Mouse (Mus musculus): ENCODE data around the gene Rbm20.

Rbm20 gene

GRCm38 (mm10) chr19:53757432-53758109 is 80.5 kb downstream of the Rbm20 start:
- H3K4me3 ChIP-seq (replicated peaks; ENCODE audit: low read length) = no peak overlapping the region
- peaks cover 8% of the 10 kb centered on the region for H3K4me1 ChIP-seq (replicated peaks; ENCODE audit: low read depth, low read length)
- no peaks in the 10 kb centered on the region for H3K36me3 ChIP-seq (ENCODE audit: insufficient read depth, low read length)
- H3K27me3 ChIP-seq (ENCODE audit: insufficient read depth, low read length) = no peaks in the 10 kb centered on the region
- peaks cover 7% of the 10 kb centered on the region for H3K9me3 ChIP-seq (ENCODE audit: low read length)
- TF ChIP-seq POU5F1 (IDR thresholded peaks at IDR 0.05; ENCODE audit: borderline replicate concordance, low read length) (no peak), NANOG (IDR thresholded peaks at IDR 0.05; ENCODE audit: borderline replicate concordance, low read length) (no peak), CTCF (conservative IDR thresholded peaks at IDR 0.05; ENCODE audit: low read length) (no peak)

DNA sequence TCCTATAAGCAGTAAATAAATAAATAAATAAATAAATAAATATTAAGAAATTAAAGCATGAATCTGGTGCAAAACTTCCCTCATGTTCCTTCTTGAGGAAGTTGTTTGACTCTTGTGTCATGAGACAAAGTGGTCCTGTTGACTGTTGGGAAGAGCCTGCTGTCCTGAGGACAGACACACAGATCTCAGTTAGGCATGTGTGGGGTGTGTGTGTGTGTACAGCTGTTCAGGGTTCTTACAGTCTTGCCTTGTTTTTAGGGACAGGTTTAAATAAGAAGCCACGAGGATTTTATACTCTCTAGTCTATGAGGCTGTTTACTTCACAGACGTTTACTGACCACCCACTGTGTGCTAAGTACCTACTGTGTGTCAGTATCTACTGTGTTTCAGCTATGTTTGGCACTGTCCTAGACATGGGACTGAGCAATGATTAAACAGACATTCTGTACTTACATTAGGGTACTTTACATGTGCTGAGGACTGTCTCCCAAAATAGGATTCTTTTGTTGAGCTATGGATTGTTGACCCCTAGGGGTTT is 81.8 kb downstream of the Rbm20 start:
- H3K36me3 ChIP-seq (ENCODE audit: insufficient read depth, low read length) = no peaks in the 10 kb centered on the region
- peaks cover 4% of the 10 kb centered on the region for H3K4me1 ChIP-seq (replicated peaks; ENCODE audit: low read depth, low read length)
- TF ChIP-seq POU5F1 (IDR thresholded peaks at IDR 0.05; ENCODE audit: borderline replicate concordance, low read length) (no peak), NANOG (IDR thresholded peaks at IDR 0.05; ENCODE audit: borderline replicate concordance, low read length) (no peak)
- peaks cover 7% of the 10 kb centered on the region for H3K9me3 ChIP-seq (ENCODE audit: low read length)
- H3K27me3 ChIP-seq (ENCODE audit: insufficient read depth, low read length) = no peaks in the 10 kb centered on the region
- H3K4me3 ChIP-seq (replicated peaks; ENCODE audit: low read length) = no peak overlapping the region

DNA sequence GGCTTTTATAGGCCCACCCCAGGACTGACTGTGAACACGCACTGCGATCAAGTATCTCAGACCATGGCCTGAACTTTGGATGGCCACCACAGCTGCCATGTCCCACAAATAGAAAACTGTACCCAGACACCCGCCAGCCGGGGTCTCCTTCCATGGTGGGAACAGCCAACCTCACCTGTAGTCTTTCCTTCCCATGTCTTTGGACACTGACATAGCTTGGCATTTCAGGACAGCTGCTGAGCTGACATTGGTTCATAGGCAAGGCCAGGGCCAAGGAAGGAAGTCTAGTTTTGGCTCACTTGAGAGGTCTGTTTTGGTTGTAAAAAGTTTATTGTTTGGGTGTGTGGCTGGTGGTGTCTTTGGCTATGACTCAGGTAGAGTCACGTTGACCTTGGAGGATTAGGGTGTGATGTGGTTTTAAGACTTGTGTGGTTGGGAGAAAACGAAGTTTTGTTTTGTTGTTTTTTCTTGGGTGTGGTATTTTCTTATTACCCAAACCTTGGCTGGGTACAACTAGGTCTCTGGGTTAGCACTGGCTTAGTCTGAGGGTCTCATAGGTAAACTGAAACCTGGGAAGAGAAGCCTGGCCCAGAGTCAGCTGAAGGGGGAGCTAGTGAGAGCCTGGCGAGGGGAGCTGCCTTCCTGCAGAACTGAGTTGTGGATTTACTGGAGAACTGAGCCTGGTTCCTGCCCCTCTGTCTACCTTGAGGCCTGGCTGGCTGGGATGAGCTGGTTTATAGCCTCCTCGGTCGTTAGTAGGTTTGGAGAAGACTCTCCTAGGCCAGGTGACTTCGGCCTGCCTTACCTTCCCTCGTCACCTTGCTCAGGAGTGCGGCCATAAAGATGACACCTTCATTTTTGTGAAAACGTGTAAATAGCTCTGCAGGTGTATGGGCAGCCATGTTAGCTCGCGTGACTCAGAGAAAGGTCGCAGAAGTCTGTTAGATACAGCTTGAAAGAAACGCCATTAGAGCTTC is 83.3 kb downstream of the Rbm20 start:
- TF ChIP-seq CTCF (conservative IDR thresholded peaks at IDR 0.05; ENCODE audit: low read length) (peak; percentile 40), POU5F1 (IDR thresholded peaks at IDR 0.05; ENCODE audit: borderline replicate concordance, low read length) (no peak)
- H3K4me3 ChIP-seq (replicated peaks; ENCODE audit: low read length) = no peak overlapping the region
- H3K4me1 ChIP-seq (replicated peaks; ENCODE audit: low read depth, low read length) = no peaks in the 10 kb centered on the region
- peaks cover 20% of the 10 kb centered on the region for H3K9me3 ChIP-seq (ENCODE audit: low read length)
- no peaks in the 10 kb centered on the region for H3K27me3 ChIP-seq (ENCODE audit: insufficient read depth, low read length)
- no peaks in the 10 kb centered on the region for H3K36me3 ChIP-seq (ENCODE audit: insufficient read depth, low read length)

GRCm38 (mm10) chr19:53762749-53763438 is 85.8 kb downstream of the Rbm20 start:
- no peaks in the 10 kb centered on the region for H3K36me3 ChIP-seq (ENCODE audit: insufficient read depth, low read length)
- H3K4me1 ChIP-seq (replicated peaks; ENCODE audit: low read depth, low read length) = no peaks in the 10 kb centered on the region
- H3K27me3 ChIP-seq (ENCODE audit: insufficient read depth, low read length) = no peaks in the 10 kb centered on the region
- H3K9me3 ChIP-seq (ENCODE audit: low read length) = peaks cover 33% of the 10 kb centered on the region
- TF ChIP-seq NANOG (IDR thresholded peaks at IDR 0.05; ENCODE audit: borderline replicate concordance, low read length) (no peak), CTCF (conservative IDR thresholded peaks at IDR 0.05; ENCODE audit: low read length) (peak; percentile 28; the same call in 1 of the 2 replicates), POU5F1 (IDR thresholded peaks at IDR 0.05; ENCODE audit: borderline replicate concordance, low read length) (no peak)
- H3K4me3 ChIP-seq (replicated peaks; ENCODE audit: low read length) = no peak overlapping the region

GRCm38 (mm10) chr19:53764688-53765478 is 87.8 kb downstream of the Rbm20 start:
- Histone ChIP-seq H3K4me3 (replicated peaks; ENCODE audit: low read length) (no peak overlapping the region), H3K27me3 (ENCODE audit: insufficient read depth, low read length) (no peaks in the 10 kb centered on the region), H3K9me3 (ENCODE audit: low read length) (peaks cover 33% of the 10 kb centered on the region), H3K4me1 (replicated peaks; ENCODE audit: low read depth, low read length) (peaks cover 4% of the 10 kb centered on the region), H3K36me3 (ENCODE audit: insufficient read depth, low read length) (no peaks in the 10 kb centered on the region)
- TF ChIP-seq NANOG (IDR thresholded peaks at IDR 0.05; ENCODE audit: borderline replicate concordance, low read length) = no peak
- no peak for TF ChIP-seq POU5F1 (IDR thresholded peaks at IDR 0.05; ENCODE audit: borderline replicate concordance, low read length)
- no peak for TF ChIP-seq CTCF (conservative IDR thresholded peaks at IDR 0.05; ENCODE audit: low read length)

GRCm38 (mm10) chr19:53768478-53768877 is 91.4 kb downstream of the Rbm20 start:
- Histone ChIP-seq H3K36me3 (ENCODE audit: insufficient read depth, low read length) (no peaks in the 10 kb centered on the region), H3K9me3 (ENCODE audit: low read length) (peaks cover 33% of the 10 kb centered on the region), H3K4me1 (replicated peaks; ENCODE audit: low read depth, low read length) (peaks cover 4% of the 10 kb centered on the region), H3K27me3 (ENCODE audit: insufficient read depth, low read length) (no peaks in the 10 kb centered on the region), H3K4me3 (replicated peaks; ENCODE audit: low read length) (no peak overlapping the region)
- TF ChIP-seq CTCF (conservative IDR thresholded peaks at IDR 0.05; ENCODE audit: low read length) (peak; percentile 46), NANOG (IDR thresholded peaks at IDR 0.05; ENCODE audit: borderline replicate concordance, low read length) (no peak), POU5F1 (IDR thresholded peaks at IDR 0.05; ENCODE audit: borderline replicate concordance, low read length) (no peak)

GRCm38 (mm10) chr19:53773937-53774640 is 97.0 kb downstream of the Rbm20 start:
- Histone ChIP-seq H3K4me3 (replicated peaks; ENCODE audit: low read length) (no peak overlapping the region), H3K36me3 (ENCODE audit: insufficient read depth, low read length) (no peaks in the 10 kb centered on the region), H3K27me3 (ENCODE audit: insufficient read depth, low read length) (peaks cover 2% of the 10 kb centered on the region; the same call in 1 of the 2 replicates), H3K4me1 (replicated peaks; ENCODE audit: low read depth, low read length) (no peaks in the 10 kb centered on the region), H3K9me3 (ENCODE audit: low read length) (no peaks in the 10 kb centered on the region)
- TF ChIP-seq NANOG (IDR thresholded peaks at IDR 0.05; ENCODE audit: borderline replicate concordance, low read length) = no peak
